Comparison of ENCODE assay signal across 10 mouse cellular contexts in genomic region chr5:115040756-115041155, GRCm38 (mm10). TPM values are rescaled to one million over a fixed set of nuclear protein-coding genes. Genes with fewer than 3 reads are reported as not detected.
DNase-seq lines count a peak whose midpoint lies in the region; ATAC-seq and TF ChIP-seq lines count a peak whose summit lies in the region.
"Had no signal": no experiment of that assay in that cellular context is flagged by ENCODE, and none has a peak within 500 bp of the region (broad histone marks: within the 10 kb centered on the region; RNA-seq: fewer than 3 reads in every experiment).

No protein-coding gene starts in this region.

- no peak overlapping the region for H3K9ac ChIP-seq in lung, embryonic 14.5 days

- H3K27me3 ChIP-seq in lung, embryonic 14.5 days (ENCODE audit: insufficient read depth, low read length), result no peaks in the 10 kb centered on the region
- no peaks in the 10 kb centered on the region for H3K27me3 ChIP-seq in midbrain, embryonic 10.5 days (ENCODE audit: low read depth, poor library complexity, severe bottlenecking)
- H3K27me3 ChIP-seq: Patski had no signal

- no peaks in the 10 kb centered on the region for H3K36me3 ChIP-seq in lung, embryonic 14.5 days (ENCODE audit: insufficient read depth)
- peaks cover 17% of the 10 kb centered on the region for H3K36me3 ChIP-seq in midbrain, embryonic 10.5 days

- H3K4me3 ChIP-seq in gastrocnemius, adult 2 months, result peak overlapping the region; percentile 6
- no peak overlapping the region for H3K4me3 ChIP-seq in lung, embryonic 14.5 days (ENCODE audit: low read depth, low read length)
- H3K4me3 ChIP-seq in midbrain, embryonic 10.5 days, result no peak overlapping the region

- H3K27ac ChIP-seq in gastrocnemius, adult 2 months, result peak overlapping the region; percentile 71
- H3K27ac ChIP-seq in lung, embryonic 14.5 days (ENCODE audit: low read depth), result no peak overlapping the region
- H3K27ac ChIP-seq in midbrain, embryonic 10.5 days (replicated peaks), result no peak overlapping the region

- no peak for ATAC-seq in lung, embryonic 14.5 days (ENCODE audit: insufficient read depth)
- ATAC-seq: Patski had no signal

- no peaks in the 10 kb centered on the region for H3K4me1 ChIP-seq in lung, embryonic 14.5 days (ENCODE audit: insufficient read depth)
- no peaks in the 10 kb centered on the region for H3K4me1 ChIP-seq in midbrain, embryonic 10.5 days

- no peak for TF ChIP-seq CTCF in gastrocnemius, adult 2 months (IDR thresholded peaks at IDR 0.05)
- TF ChIP-seq CTCF in lung, embryonic 14.5 days (IDR thresholded peaks at IDR 0.05; ENCODE audit: low read depth), result no peak

- no peak overlapping the region for H3K4me2 ChIP-seq in lung, embryonic 14.5 days

- WGBS in lung, embryonic 14.5 days, result 62% methylated on average over 4 of the region's 4 CpGs
- 93% methylated on average over 4 of the region's 4 CpGs for WGBS in midbrain, embryonic 10.5 days

- intact Hi-C loops in gastrocnemius, adult 2 months (cut with DNase I), result no loop called here

- H3K9me3 ChIP-seq in lung, embryonic 14.5 days (ENCODE audit: low read depth, low read length), result no peaks in the 10 kb centered on the region
- no peaks in the 10 kb centered on the region for H3K9me3 ChIP-seq in midbrain, embryonic 10.5 days (replicated peaks)

- peak; percentile 27 for DNase-seq in layer of hippocampus, adult 11-12 months (ENCODE audit: low spot score)
- DNase-seq in layer of hippocampus, postnatal 36 days, result no peak
- DNase-seq in cerebellum, adult 8-10 months, result peak; percentile 57
- DNase-seq in gastrocnemius, adult 2 months, result peak; percentile 69
- peak; percentile 54 for DNase-seq in lung, embryonic 14.5 days
- no peak for DNase-seq in retina, embryonic 14.5 days (ENCODE audit: low spot score)
- DNase-seq in midbrain, embryonic 10.5 days (ENCODE audit: low spot score), result no peak

RNA-seq across cellular contexts. Expression of gene Sppl3, which starts 29.8 kb away (rescaled TPM):
- total RNA-seq in layer of hippocampus, postnatal 36 days (2021), result 10 to 100 TPM; 80.5 to 81.7 TPM
- total RNA-seq in gastrocnemius, adult 2 months (2021), result 10 to 100 TPM; 20.1 to 20.8 TPM
- 32.8 and 39.6 TPM in 2 replicates for polyA plus RNA-seq in lung, embryonic 14.5 days (2014; fragmentation: Nextera tagmentation; extraction: Ambion mirVana)
- polyA plus RNA-seq in midbrain, embryonic 10.5 days (2016; fragmentation: Nextera tagmentation; extraction: Ambion mirVana), result 11.5 and 12.0 TPM in 2 replicates

RNA-seq across cellular contexts. Expression of gene Gm10401, which starts 57.3 kb away (rescaled TPM):
- not detected for total RNA-seq in layer of hippocampus, postnatal 36 days (2021)
- total RNA-seq in gastrocnemius, adult 2 months (2021), result not detected
- polyA plus RNA-seq in lung, embryonic 14.5 days (2014; fragmentation: Nextera tagmentation; extraction: Ambion mirVana), result 36.4 and 36.5 TPM in 2 replicates
- 23.5 and 25.4 TPM in 2 replicates for polyA plus RNA-seq in midbrain, embryonic 10.5 days (2016; fragmentation: Nextera tagmentation; extraction: Ambion mirVana)
- total RNA-seq: layer of hippocampus, adult 18-20 months; neutrophil, adult 5-6 weeks had no signal
- polyA plus RNA-seq: Patski had no signal

Comparison
In these comparisons a context has a peak if more than half of its experiments do, and no peak if none do; other contexts are left out.
1. DNase-seq: peak in layer of hippocampus, adult 11-12 months (single experiment), cerebellum, adult 8-10 months (single experiment), gastrocnemius, adult 2 months (single experiment) and lung, embryonic 14.5 days (single experiment); none in layer of hippocampus, postnatal 36 days (0 of 2), retina, embryonic 14.5 days (single experiment) and midbrain, embryonic 10.5 days (single experiment).